Mouse (Mus musculus): ENCODE data around the gene Phactr1. TPM values are rescaled to one million over a fixed set of nuclear protein-coding genes. Genes with fewer than 3 reads are reported as not detected.

Gene Phactr1
- total and polyA plus RNA-seq, 3 experiments, result not detected

- TF ChIP-seq ZNF384 (IDR thresholded peaks at IDR 0.05; ENCODE audit: low read depth, low read length) (no peak), NELFE (IDR thresholded peaks at IDR 0.05; ENCODE audit: low read depth, low read length) (no peak), POLR2AphosphoS2 (IDR thresholded peaks at IDR 0.05; ENCODE audit: low read length) (no peak), RCOR1 (IDR thresholded peaks at IDR 0.05; ENCODE audit: low read depth, low read length) (no peak), EP300 (IDR thresholded peaks at IDR 0.05; ENCODE audit: low read depth in 1 of 2, low read length in 2 of 2) (no peak), SIN3A (IDR thresholded peaks at IDR 0.05; ENCODE audit: low read length) (no peak), GATA1 (IDR thresholded peaks at IDR 0.05; ENCODE audit: low read depth, low read length) (no peak), TAL1 (IDR thresholded peaks at IDR 0.05; ENCODE audit: low read length) (no peak), BHLHE40 (IDR thresholded peaks at IDR 0.05; ENCODE audit: borderline replicate concordance, low read depth, low read length) (no peak), MAZ (IDR thresholded peaks at IDR 0.05; ENCODE audit: low read depth, low read length) (no peak), TBP (IDR thresholded peaks at IDR 0.05; ENCODE audit: low read depth, low read length) (no peak)
- Histone ChIP-seq H3K36me3 (ENCODE audit: control insufficient read depth in 1 of 2, insufficient read depth in 2 of 2, low read length in 2 of 2) (no peaks in the 10 kb centered on the region), H3K4me1 (ENCODE audit: control insufficient read depth in 1 of 2, insufficient read depth in 2 of 2, low read length in 2 of 2) (no peaks in the 10 kb centered on the region), H3K9me3 (replicated peaks; ENCODE audit: insufficient read depth, low read length) (no peaks in the 10 kb centered on the region), H3K9ac (ENCODE audit: control insufficient read depth, low read depth, low read length, poor library complexity, severe bottlenecking) (no peak overlapping the region), H3K27ac (ENCODE audit: control insufficient read depth, low read depth, low read length) (no peak overlapping the region), H3K4me3 (ENCODE audit: control insufficient read depth in 1 of 2, insufficient read depth in 1 of 2, low read depth in 2 of 2, low read length in 2 of 2) (no peak overlapping the region), H3K27me3 (ENCODE audit: control insufficient read depth in 1 of 2, insufficient read depth in 2 of 2, low read length in 2 of 2) (no peaks in the 10 kb centered on the region), H3K79me2 (ENCODE audit: control insufficient read depth, insufficient read depth, low read length, poor library complexity) (no peaks in the 10 kb centered on the region)
- no peak for DNase-seq (ENCODE audit: low read depth, low spot score)
Observed at GRCm38 (mm10) chr13:42759170-42759569, 78.7 kb downstream of the Phactr1 start.

GRCm38 (mm10) chr13:42760907-42761544 is 80.6 kb downstream of the Phactr1 start:
- no peaks in the 10 kb centered on the region for H3K27me3 ChIP-seq (ENCODE audit: control insufficient read depth in 1 of 2, insufficient read depth in 2 of 2, low read length in 2 of 2)
- no peak overlapping the region for H3K4me3 ChIP-seq (ENCODE audit: control insufficient read depth in 1 of 2, insufficient read depth in 1 of 2, low read depth in 2 of 2, low read length in 2 of 2)
- no peaks in the 10 kb centered on the region for H3K9me3 ChIP-seq (replicated peaks; ENCODE audit: insufficient read depth, low read length)
- no peaks in the 10 kb centered on the region for H3K4me1 ChIP-seq (ENCODE audit: control insufficient read depth in 1 of 2, insufficient read depth in 2 of 2, low read length in 2 of 2)
- TF ChIP-seq USF1 (IDR thresholded peaks at IDR 0.05; ENCODE audit: low read depth, low read length) (no peak), TCF12 (IDR thresholded peaks at IDR 0.05; ENCODE audit: low read depth, low read length) (no peak)
- no peak overlapping the region for H3K27ac ChIP-seq (ENCODE audit: control insufficient read depth, low read depth, low read length)
- no peaks in the 10 kb centered on the region for H3K36me3 ChIP-seq (ENCODE audit: control insufficient read depth in 1 of 2, insufficient read depth in 2 of 2, low read length in 2 of 2)
- no peak overlapping the region for H3K9ac ChIP-seq (ENCODE audit: control insufficient read depth, low read depth, low read length, poor library complexity, severe bottlenecking)
- H3K79me2 ChIP-seq (ENCODE audit: control insufficient read depth, insufficient read depth, low read length, poor library complexity), result no peaks in the 10 kb centered on the region
- DNase-seq (ENCODE audit: low read depth, low spot score), result no peak

DNA sequence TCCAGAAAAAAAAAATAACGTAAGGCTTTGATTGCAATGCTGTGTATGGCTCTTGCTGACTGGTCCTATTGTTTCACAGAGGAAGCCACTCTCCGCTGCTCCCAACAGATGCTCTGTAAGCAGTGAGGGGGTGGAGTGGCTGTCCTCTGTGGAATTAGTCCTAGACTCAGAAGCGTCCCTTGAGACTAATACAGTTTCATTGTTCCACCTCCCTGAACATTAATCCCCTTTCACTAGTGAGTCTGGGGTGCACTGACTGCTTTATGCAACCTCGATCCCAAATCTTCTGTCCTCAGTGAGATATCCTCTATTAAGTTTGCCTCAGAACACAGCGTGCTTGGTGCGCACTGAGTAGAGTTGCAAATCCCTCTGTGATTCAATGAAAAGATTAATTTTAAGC is 91.9 kb downstream of the Phactr1 start:
- Histone ChIP-seq H3K9me3 (replicated peaks; ENCODE audit: insufficient read depth, low read length) (no peaks in the 10 kb centered on the region), H3K4me1 (ENCODE audit: control insufficient read depth in 1 of 2, insufficient read depth in 2 of 2, low read length in 2 of 2) (no peaks in the 10 kb centered on the region), H3K27ac (ENCODE audit: control insufficient read depth, low read depth, low read length) (no peak overlapping the region), H3K9ac (ENCODE audit: control insufficient read depth, low read depth, low read length, poor library complexity, severe bottlenecking) (no peak overlapping the region), H3K4me3 (ENCODE audit: control insufficient read depth in 1 of 2, insufficient read depth in 1 of 2, low read depth in 2 of 2, low read length in 2 of 2) (no peak overlapping the region), H3K36me3 (ENCODE audit: control insufficient read depth in 1 of 2, insufficient read depth in 2 of 2, low read length in 2 of 2) (no peaks in the 10 kb centered on the region), H3K27me3 (ENCODE audit: control insufficient read depth in 1 of 2, insufficient read depth in 2 of 2, low read length in 2 of 2) (no peaks in the 10 kb centered on the region), H3K79me2 (ENCODE audit: control insufficient read depth, insufficient read depth, low read length, poor library complexity) (no peaks in the 10 kb centered on the region)
- TF ChIP-seq POLR2AphosphoS2 (IDR thresholded peaks at IDR 0.05; ENCODE audit: low read length) (no peak), TBP (IDR thresholded peaks at IDR 0.05; ENCODE audit: low read depth, low read length) (no peak), POLR2AphosphoS5 (IDR thresholded peaks at IDR 0.05; ENCODE audit: borderline replicate concordance, low read depth, low read length) (no peak), TAL1 (IDR thresholded peaks at IDR 0.05; ENCODE audit: low read length) (no peak), JUND (IDR thresholded peaks at IDR 0.05; ENCODE audit: low read depth, low read length) (no peak), USF1 (IDR thresholded peaks at IDR 0.05; ENCODE audit: low read depth, low read length) (no peak), TCF12 (IDR thresholded peaks at IDR 0.05; ENCODE audit: low read depth, low read length) (no peak), POLR2A (IDR thresholded peaks at IDR 0.05; ENCODE audit: control insufficient read depth in 1 of 2, insufficient read depth in 1 of 2, low read depth in 1 of 2, low read length in 2 of 2, poor library complexity in 1 of 2) (no peak), NELFE (IDR thresholded peaks at IDR 0.05; ENCODE audit: low read depth, low read length) (no peak), ETS1 (IDR thresholded peaks at IDR 0.05; ENCODE audit: low read depth, low read length) (no peak), NRF1 (IDR thresholded peaks at IDR 0.05; ENCODE audit: insufficient read depth, low read depth, low read length, poor library complexity, severe bottlenecking) (no peak), MYB (IDR thresholded peaks at IDR 0.05; ENCODE audit: low read depth, low read length) (no peak)
- DNase-seq (ENCODE audit: low read depth, low spot score), result no peak
